Mouse (Mus musculus) heart, embryonic 14.5 days (tissue): ENCODE results near the gene Jtb. TPM values are rescaled to one million over a fixed set of nuclear protein-coding genes. Genes with fewer than 3 reads are reported as not detected.

ENCODE experiments used
- ATAC-seq: fragments of 200-750 bp; cut with Nextera tagmentation; 2 replicates; pipeline ENCODE4 v1.8.0; 2017; ENCODE audit warnings: low read depth, moderate TSS enrichment; ENCODE audit not compliant: insufficient number of reproducible peaks, insufficient read depth, low FRiP score
- H3K27ac ChIP-seq, 2 experiments: fragments of 200-500 bp in 1 of 2; fragments of 300-500 bp in 1 of 2; sonication (generic) in 1 of 2; replicated peaks in 1 of 2; 2 replicates each; pipeline ENCODE4 v1.5.1; 2012 to 2014; ENCODE audit warnings: low read depth in 2 of 2, low read length in 2 of 2, control low read depth in 1 of 2, mild to moderate bottlenecking in 1 of 2, mixed read lengths in 1 of 2; ENCODE audit not compliant: control insufficient read depth in 1 of 2, insufficient read depth in 1 of 2
- H3K27me3 ChIP-seq: fragments of 300-500 bp; sonication (generic); 2 replicates; pipeline ENCODE4 v1.6.1; 2014; ENCODE audit warnings: mild to moderate bottlenecking, low read length, control low read depth; ENCODE audit not compliant: control insufficient read depth, insufficient read depth
- H3K36me3 ChIP-seq: fragments of 300-500 bp; sonication (generic); 2 replicates; pipeline ENCODE4 v1.6.1; 2014; ENCODE audit warnings: mild to moderate bottlenecking, control low read depth, low read length, mixed read lengths; ENCODE audit not compliant: control insufficient read depth, insufficient read depth
- H3K4me1 ChIP-seq, 2 experiments: fragments of 200-500 bp in 1 of 2; fragments of 300-500 bp in 1 of 2; sonication (generic) in 1 of 2; 2 replicates each; pipeline ENCODE4 v1.6.1; 2012 to 2014; ENCODE audit warnings: low read length in 2 of 2, control low read depth in 1 of 2, mixed read lengths in 1 of 2; ENCODE audit not compliant: control insufficient read depth in 2 of 2, insufficient read depth in 2 of 2
- H3K4me2 ChIP-seq: fragments of 300-500 bp; sonication (generic); 2 replicates; pipeline ENCODE4 v1.6.1; 2014; ENCODE audit warnings: mild to moderate bottlenecking, low read length
- H3K4me3 ChIP-seq, 2 experiments: fragments of 200-500 bp in 1 of 2; fragments of 300-500 bp in 1 of 2; sonication (generic) in 1 of 2; 2 replicates each; pipeline ENCODE4 v1.5.1; 2012 to 2014; ENCODE audit warnings: low read length in 2 of 2, mild to moderate bottlenecking in 2 of 2, control low read depth in 1 of 2, low read depth in 1 of 2, moderate library complexity in 1 of 2; ENCODE audit not compliant: control insufficient read depth in 1 of 2, insufficient read depth in 1 of 2
- H3K9ac ChIP-seq: fragments of 300-500 bp; sonication (generic); 2 replicates; pipeline ENCODE4 v1.6.1; 2014; ENCODE audit warnings: mild to moderate bottlenecking, low read length
- H3K9me3 ChIP-seq: fragments of 300-500 bp; sonication (generic); 2 replicates; pipeline ENCODE4 v1.6.1; 2016; ENCODE audit warnings: low read length, control low read depth; ENCODE audit not compliant: control insufficient read depth
- WGBS: fragments of 180-500 bp; shearing (Covaris S2); extraction: QIAGEN DNeasy Blood & Tissue Kit; methylation state at CpG from one replicate; pipeline ENCODE4 v1.1.7; 2014; 5-methylcytosine and 5-hydroxymethylcytosine counted together
- polyA plus RNA-seq: library from polyadenylated mRNA; unstranded; fragments of >200 nt; fragmentation: Nextera tagmentation; extraction: Ambion mirVana; gene quantifications from 2 replicates; pipeline ENCODE4 v1.2.1, GENCODE M21; 2014

The Jtb gene
- polyA plus RNA-seq, 1 experiment from 2014 or later, result 96.7 TPM

- Histone ChIP-seq H3K27ac (no peak overlapping the region), H3K9me3 (no peaks in the 10 kb centered on the region), H3K4me1 (peaks cover 9 to 22% of the 10 kb centered on the region in 2 experiments), H3K4me2 (no peak overlapping the region), H3K36me3 (peaks cover 25% of the 10 kb centered on the region), H3K27me3 (no peaks in the 10 kb centered on the region), H3K9ac (no peak overlapping the region), H3K4me3 (no peak overlapping the region)
- 83% methylated on average over 10 of the region's 10 CpGs for WGBS
- no peak for ATAC-seq
These were observed 7.1 kb upstream of the Jtb start for GRCm38 (mm10) chr3:90224331-90224730.

- peak overlapping the region; percentile 87 to 93 for H3K4me3 ChIP-seq
- peak overlapping the region; percentile 25 to 89; a peak in 2 of 4 replicates for H3K27ac ChIP-seq
- WGBS, result 10% methylated on average over 8 of the region's 8 CpGs
- H3K9ac ChIP-seq, result peak overlapping the region; percentile 89
- peaks cover 30% of the 10 kb centered on the region for H3K36me3 ChIP-seq
- H3K4me1 ChIP-seq, result peaks cover 0 to 2% of the 10 kb centered on the region in 2 experiments; a peak in 1 of 4 replicates
- H3K4me2 ChIP-seq, result peak overlapping the region; percentile 82
- H3K27me3 ChIP-seq, result no peaks in the 10 kb centered on the region
- ATAC-seq, result no peak
- H3K9me3 ChIP-seq, result no peaks in the 10 kb centered on the region
These were observed 322 bp upstream of the Jtb start for GRCm38 (mm10) chr3:90231075-90231474.

GRCm38 (mm10) chr3:90241251-90241650, 9.9 kb downstream of the Jtb start:
- H3K4me2 ChIP-seq, result no peak overlapping the region
- H3K36me3 ChIP-seq, result peaks cover 3% of the 10 kb centered on the region
- no peak overlapping the region for H3K9ac ChIP-seq
- no peaks in the 10 kb centered on the region for H3K27me3 ChIP-seq
- peaks cover 3 to 11% of the 10 kb centered on the region in 2 experiments for H3K4me1 ChIP-seq
- no peak overlapping the region for H3K27ac ChIP-seq
- ATAC-seq, result 0 out of 2 replicates have a peak, but pooled peaks have one; percentile 12
- H3K9me3 ChIP-seq, result no peaks in the 10 kb centered on the region
- no peak overlapping the region for H3K4me3 ChIP-seq
- WGBS, result 73% methylated on average over 2 of the region's 2 CpGs

- Histone ChIP-seq H3K4me3 (no peak overlapping the region), H3K4me2 (no peak overlapping the region), H3K27me3 (no peaks in the 10 kb centered on the region), H3K9me3 (no peaks in the 10 kb centered on the region), H3K9ac (no peak overlapping the region), H3K36me3 (no peaks in the 10 kb centered on the region), H3K4me1 (peaks cover 5 to 11% of the 10 kb centered on the region in 2 experiments), H3K27ac (no peak overlapping the region)
- ATAC-seq, result no peak
- 81% methylated on average over 10 of the region's 10 CpGs for WGBS
These were observed 10.4 kb downstream of the Jtb start for GRCm38 (mm10) chr3:90241669-90242358.

- peaks cover 8 to 14% of the 10 kb centered on the region in 2 experiments for H3K4me1 ChIP-seq
- peak within 1 kb of the TSS; percentile 2 to 37; a peak in 2 of 4 replicates for H3K27ac ChIP-seq
- peak within 1 kb of the TSS; percentile 34 for H3K9ac ChIP-seq
- no peaks in the 10 kb centered on the region for H3K27me3 ChIP-seq
- 2% methylated on average over 19 of the region's 19 CpGs for WGBS
- no peaks in the 10 kb centered on the region for H3K36me3 ChIP-seq
- H3K4me2 ChIP-seq, result peak within 1 kb of the TSS; percentile 89
- peak within 1 kb of the TSS; percentile 39 to 43 for H3K4me3 ChIP-seq
- no peak for ATAC-seq
- no peaks in the 10 kb centered on the region for H3K9me3 ChIP-seq
These were observed 11.8 kb downstream of the Jtb start, which contains the start of gene Creb3l4 for GRCm38 (mm10) chr3:90242984-90243775. Gene Creb3l4 (minus strand): TSS chr3:90243512.

- ATAC-seq, result no peak
- Histone ChIP-seq H3K4me3 (no peak overlapping the region), H3K9me3 (no peaks in the 10 kb centered on the region), H3K27ac (no peak overlapping the region), H3K9ac (no peak overlapping the region), H3K4me1 (peaks cover 11 to 22% of the 10 kb centered on the region in 2 experiments), H3K27me3 (no peaks in the 10 kb centered on the region), H3K36me3 (peaks cover 8% of the 10 kb centered on the region), H3K4me2 (no peak overlapping the region)
- WGBS, result 68% methylated on average over 2 of the region's 2 CpGs
These were observed 14.0 kb downstream of the Jtb start for GRCm38 (mm10) chr3:90245406-90245805.

GRCm38 (mm10) chr3:90247630-90247959, 16.2 kb downstream of the Jtb start:
- peak overlapping the region; percentile 91 for H3K9ac ChIP-seq
- 5% methylated on average over 3 of the region's 3 CpGs for WGBS
- H3K4me1 ChIP-seq, result peaks cover 13 to 22% of the 10 kb centered on the region in 2 experiments
- no peak for ATAC-seq
- H3K9me3 ChIP-seq, result no peaks in the 10 kb centered on the region
- peak overlapping the region; percentile 33 to 80 for H3K4me3 ChIP-seq
- peak overlapping the region; percentile 85 for H3K4me2 ChIP-seq
- peaks cover 21% of the 10 kb centered on the region for H3K36me3 ChIP-seq
- H3K27ac ChIP-seq, result peak overlapping the region; percentile 90 to 92
- H3K27me3 ChIP-seq, result no peaks in the 10 kb centered on the region
